Mouse (Mus musculus) sigmoid colon, adult 10 weeks (tissue): ENCODE results near the gene Gga3. TPM values are rescaled to one million over a fixed set of nuclear protein-coding genes. Genes with fewer than 3 reads are reported as not detected.

Experiments used
- polyA plus RNA-seq: library from polyadenylated mRNA; stranded (reverse); fragments of 350-450 nt; fragmentation: Illumina TruSeq; extraction: RNeasy Lipid Tissue Mini Kit (QIAGEN cat#74804); gene quantifications from one replicate; pipeline ENCODE4 v1.2.3, GENCODE M21; 2014; ENCODE audit warnings: low read depth, low replicate concordance

The Gga3 gene
- polyA plus RNA-seq, result 6.1 TPM

GRCm38 (mm10) chr11:115603476-115604303, at the start of gene Gga3, which contains the start of gene Mrps7:
Gene Gga3 (minus strand): TSS chr11:115604051.
Gene Mrps7 (plus strand): TSS chr11:115603925.

GRCm38 (mm10) chr11:115627705-115628464, 24.0 kb upstream of the Gga3 start, which contains the start of gene Slc25a19:
Gene Slc25a19 (minus strand): TSS chr11:115628295.

GRCm38 (mm10) chr11:115612410-115613137, 8.7 kb upstream of the Gga3 start, which contains the start of gene Mif4gd:
Gene Mif4gd (minus strand): TSS chr11:115612969.

GRCm38 (mm10) chr11:115564064-115564809, 39.6 kb downstream of the Gga3 start, which contains the start of gene Nup85:
Gene Nup85 (plus strand): TSS chr11:115564434.

GRCm38 (mm10) chr11:115536038-115536681, 67.7 kb downstream of the Gga3 start, which contains the start of gene Sumo2:
Gene Sumo2 (minus strand): TSS chr11:115536276.

Other genes with a start within 250 kb of the Gga3 start
- gene Hid1, start 236.3 kb downstream of the Gga3 start, polyA plus RNA-seq, result 19.6 TPM
- 0.54 TPM for gene Cdr2l, start 222.1 kb downstream of the Gga3 start, polyA plus RNA-seq
- gene Mrpl58, start 200.3 kb downstream of the Gga3 start, polyA plus RNA-seq, result 12.8 TPM
- 608 TPM for gene Atp5h, start 184.1 kb downstream of the Gga3 start, polyA plus RNA-seq
- gene Kctd2, start 183.9 kb downstream of the Gga3 start, polyA plus RNA-seq, result 14.4 TPM
- gene Trim80, start 163.5 kb downstream of the Gga3 start, polyA plus RNA-seq, result not detected
- 20.9 TPM for gene Slc16a5, start 141.6 kb downstream of the Gga3 start, polyA plus RNA-seq
- gene Armc7, start 128.4 kb downstream of the Gga3 start, polyA plus RNA-seq, result 1.3 TPM
- gene Nt5c, start 112.2 kb downstream of the Gga3 start, polyA plus RNA-seq, result 6.7 TPM
- gene Jpt1, start 89.7 kb downstream of the Gga3 start, polyA plus RNA-seq, result 69.5 TPM
- gene Sumo2, start 67.8 kb downstream of the Gga3 start, polyA plus RNA-seq, result 1,343 TPM
- gene Nup85, start 39.6 kb downstream of the Gga3 start, polyA plus RNA-seq, result 33.1 TPM
- 3.6 TPM for gene Mrps7, start 126 bp downstream of the Gga3 start, polyA plus RNA-seq
- 24.5 TPM for gene Mif4gd, start 8.9 kb upstream of the Gga3 start, polyA plus RNA-seq
- 3.4 TPM for gene Slc25a19, start 24.2 kb upstream of the Gga3 start, polyA plus RNA-seq
- 122 TPM for gene Grb2, start 104.5 kb upstream of the Gga3 start, polyA plus RNA-seq
- gene Tmem94, start 161.4 kb upstream of the Gga3 start, polyA plus RNA-seq, result 1.4 TPM
- gene Caskin2, start 209.6 kb upstream of the Gga3 start, polyA plus RNA-seq, result 1.3 TPM
- gene Tsen54, start 210.7 kb upstream of the Gga3 start, polyA plus RNA-seq, result not detected
- gene Llgl2, start 220.0 kb upstream of the Gga3 start, polyA plus RNA-seq, result 8.3 TPM